Mouse (Mus musculus): ENCODE data around the gene Gm10100.
A peak's percentile ranks its signal among the peaks of the same experiment; 100 is the strongest.

DNA sequence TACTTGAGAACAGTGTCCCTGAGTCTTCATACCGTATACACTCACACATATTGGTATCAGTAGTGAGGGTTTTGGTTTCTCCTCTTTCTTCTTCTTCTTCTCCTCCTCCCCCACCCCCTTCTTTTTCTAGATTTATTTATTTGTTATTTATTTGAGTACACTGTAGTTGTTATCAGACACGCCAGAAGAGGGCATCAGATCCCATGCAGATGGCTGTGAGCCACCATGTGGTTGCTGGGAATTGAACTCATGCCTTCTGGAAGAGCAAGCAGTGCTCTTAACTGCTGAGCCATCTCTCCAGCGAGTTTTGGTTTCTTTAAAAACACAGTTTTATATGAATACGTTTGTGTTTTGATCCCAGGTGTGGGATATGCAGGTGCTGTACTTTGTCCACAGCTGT is 2.0 kb downstream of the Gm10100 start:
- TF ChIP-seq EP300 (IDR thresholded peaks at IDR 0.05) (no peak), CTCF (IDR thresholded peaks at IDR 0.05) (0 out of 2 replicates have a peak, but pooled peaks have one; percentile 4)
